Mouse (Mus musculus): ENCODE results near the gene Olfr1395. TPM values are rescaled to one million over a fixed set of nuclear protein-coding genes. Genes with fewer than 3 reads are reported as not detected.

Olfr1395 gene
- polyA plus RNA-seq, 1 experiment: not detected

DNA sequence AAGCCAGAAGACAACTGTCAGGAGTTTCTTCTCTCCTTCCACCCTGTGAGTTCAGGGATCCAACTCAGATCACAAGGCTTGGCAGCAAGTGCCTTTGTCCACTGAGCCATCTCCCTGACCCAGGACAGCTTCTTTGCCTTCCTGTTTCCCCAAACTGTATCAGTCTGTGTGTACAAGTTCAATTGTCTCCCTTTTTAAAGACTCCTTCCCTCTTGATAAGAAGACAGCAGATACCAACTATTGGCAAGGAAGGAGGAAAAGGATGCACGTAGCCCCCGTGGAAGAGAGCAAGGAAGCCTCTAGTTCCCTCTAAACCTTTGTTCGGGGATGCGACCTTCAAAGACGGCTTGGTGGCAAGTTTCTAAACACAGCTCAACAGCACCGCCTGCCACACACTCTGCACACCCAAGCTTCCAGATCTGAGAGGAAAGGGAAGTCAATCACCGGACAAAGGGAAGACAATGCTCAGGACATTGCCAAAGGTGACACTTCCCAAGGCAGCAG lies 53.8 kb downstream of the Olfr1395 start:
- Histone ChIP-seq H3K27ac (ENCODE audit: insufficient read depth, low read depth, low read length) (no peak overlapping the region), H3K4me3 (ENCODE audit: insufficient read depth, low read length) (no peak overlapping the region), H3K4me1 (ENCODE audit: control insufficient read depth, insufficient read depth, low read length) (peaks cover 9% of the 10 kb centered on the region)
- TF ChIP-seq POLR2A (IDR thresholded peaks at IDR 0.05; ENCODE audit: borderline replicate concordance, low read depth, low read length) (no peak), CTCF (IDR thresholded peaks at IDR 0.05; ENCODE audit: low read depth, low read length) (no peak)

Other genes starting within 250 kb of the Olfr1395 start
- 43.3 and 53.0 TPM in 2 replicates for gene Gm5431, start 240.1 kb upstream of the Olfr1395 start, polyA plus RNA-seq (2012; ENCODE audit: insufficient read depth, insufficient read length, missing spikeins)
- gene Psme2b, start 196.1 kb upstream of the Olfr1395 start, polyA plus RNA-seq (2012; ENCODE audit: insufficient read depth, insufficient read length, missing spikeins): 68.9 and 82.5 TPM in 2 replicates
- 1.0 and 1.3 TPM in 2 replicates for gene Olfr56, start 163.4 kb upstream of the Olfr1395 start, polyA plus RNA-seq (2012; ENCODE audit: insufficient read depth, insufficient read length, missing spikeins)
- 27.3 and 32.4 TPM in 2 replicates for gene 9930111J21Rik1, start 162.9 kb upstream of the Olfr1395 start, polyA plus RNA-seq (2012; ENCODE audit: insufficient read depth, insufficient read length, missing spikeins)
- gene Gm12185, start 150.0 kb upstream of the Olfr1395 start, polyA plus RNA-seq (2012; ENCODE audit: insufficient read depth, insufficient read length, missing spikeins): 2.7 and 3.7 TPM in 2 replicates
- gene Tgtp1, start 148.1 kb upstream of the Olfr1395 start, polyA plus RNA-seq (2012; ENCODE audit: insufficient read depth, insufficient read length, missing spikeins): 2.3 and 5.8 TPM in 2 replicates
- gene 9930111J21Rik2, start 91.0 kb upstream of the Olfr1395 start, polyA plus RNA-seq (2012; ENCODE audit: insufficient read depth, insufficient read length, missing spikeins): 72.7 and 91.8 TPM in 2 replicates
- gene Tgtp2, start 78.1 kb upstream of the Olfr1395 start, polyA plus RNA-seq (2012; ENCODE audit: insufficient read depth, insufficient read length, missing spikeins): 11.8 and 21.4 TPM in 2 replicates
- gene Ifi47, start 65.7 kb upstream of the Olfr1395 start, polyA plus RNA-seq (2012; ENCODE audit: insufficient read depth, insufficient read length, missing spikeins): 49.2 and 51.9 TPM in 2 replicates
- gene Olfr1396, start 27.4 kb upstream of the Olfr1395 start, polyA plus RNA-seq (2012; ENCODE audit: insufficient read depth, insufficient read length, missing spikeins): not detected in 2 replicates
- gene Olfr1394, start 12.1 kb downstream of the Olfr1395 start, polyA plus RNA-seq (2012; ENCODE audit: insufficient read depth, insufficient read length, missing spikeins): not detected in 2 replicates
- 0.15 TPM in 1 of 2 replicates, not detected in the other for gene Btnl9, start 44.9 kb downstream of the Olfr1395 start, polyA plus RNA-seq (2012; ENCODE audit: insufficient read depth, insufficient read length, missing spikeins)
- 28.4 and 30.8 TPM in 2 replicates for gene Zfp62, start 61.0 kb downstream of the Olfr1395 start, polyA plus RNA-seq (2012; ENCODE audit: insufficient read depth, insufficient read length, missing spikeins)
- 76.3 and 89.8 TPM in 2 replicates for gene Mgat1, start 101.9 kb downstream of the Olfr1395 start, polyA plus RNA-seq (2012; ENCODE audit: insufficient read depth, insufficient read length, missing spikeins)
- not detected in 2 replicates for gene Olfr1393, start 136.0 kb downstream of the Olfr1395 start, polyA plus RNA-seq (2012; ENCODE audit: insufficient read depth, insufficient read length, missing spikeins)
- gene Olfr1392, start 143.0 kb downstream of the Olfr1395 start, polyA plus RNA-seq (2012; ENCODE audit: insufficient read depth, insufficient read length, missing spikeins): not detected in 2 replicates
- gene Olfr10, start 162.5 kb downstream of the Olfr1395 start, polyA plus RNA-seq (2012; ENCODE audit: insufficient read depth, insufficient read length, missing spikeins): not detected in 2 replicates
- gene Olfr1391, start 180.5 kb downstream of the Olfr1395 start, polyA plus RNA-seq (2012; ENCODE audit: insufficient read depth, insufficient read length, missing spikeins): not detected in 2 replicates
- gene Olfr1390, start 192.9 kb downstream of the Olfr1395 start, polyA plus RNA-seq (2012; ENCODE audit: insufficient read depth, insufficient read length, missing spikeins): not detected in 2 replicates

Measured in bone marrow macrophage, adult 2 months (primary cell).